In the genomic region with DNA sequence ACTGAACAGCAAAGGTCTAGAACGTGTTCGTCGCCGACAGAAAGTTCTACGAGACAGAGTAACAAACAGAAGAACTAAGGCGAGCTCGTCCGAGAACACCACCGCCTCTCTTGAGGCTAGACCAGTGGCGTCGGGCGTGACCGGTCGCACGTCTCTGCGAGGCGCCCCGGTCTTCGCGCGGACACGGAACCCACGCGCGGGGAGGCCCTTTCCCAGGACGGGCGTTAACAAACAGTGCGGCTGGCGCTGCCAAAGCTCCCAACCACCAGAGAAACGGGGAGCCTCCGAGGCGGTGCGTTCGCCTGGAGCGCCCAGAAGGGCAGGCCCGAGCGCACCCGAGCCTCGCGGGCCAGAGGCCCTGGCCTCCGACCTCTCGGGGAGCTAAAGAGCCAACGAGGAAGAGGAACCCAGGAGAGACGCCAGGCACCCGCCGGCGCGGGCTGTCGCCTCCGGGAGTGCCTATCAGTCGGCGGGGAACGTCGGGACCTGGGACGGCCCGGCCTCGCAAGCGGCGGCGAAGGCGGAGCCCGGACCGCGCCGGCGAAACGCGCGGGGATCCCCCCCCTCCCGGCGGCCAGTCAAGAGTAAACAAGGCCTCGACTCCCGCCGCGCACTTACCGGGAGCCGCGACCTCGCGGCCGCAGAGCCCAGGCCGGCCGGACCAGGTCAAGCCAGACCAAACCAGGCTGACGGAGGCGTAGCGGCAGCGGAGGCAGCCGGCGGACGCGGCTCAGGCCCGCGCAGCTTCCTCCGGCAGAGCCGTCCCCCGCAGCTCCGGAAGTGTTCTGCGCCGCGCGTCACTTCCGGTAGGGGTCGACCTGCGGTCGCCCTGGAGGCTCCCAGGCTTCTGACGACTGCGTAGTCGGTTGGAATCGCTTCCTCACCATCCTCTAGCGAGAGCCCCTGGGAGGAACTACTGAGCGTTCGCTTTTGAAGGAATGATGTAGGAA, we compare ENCODE assay signal across 8 mouse cellular contexts. TPM values are rescaled to one million over a fixed set of nuclear protein-coding genes. Genes with fewer than 3 reads are reported as not detected.
DNase-seq lines count a peak whose midpoint lies in the region; ATAC-seq and TF ChIP-seq lines count a peak whose summit lies in the region.

Arih2 (minus strand) TSS at position 776 of the 950 bp plus-strand sequence.

- H3K4me1 ChIP-seq in MEL (ENCODE audit: control insufficient read depth in 1 of 2, insufficient read depth in 2 of 2, low read length in 2 of 2): peaks cover 2 to 6% of the 10 kb centered on the region in 2 experiments; a peak in 2 of 4 replicates
- peaks cover 5% of the 10 kb centered on the region; the same call in 1 of the 2 replicates for H3K4me1 ChIP-seq in cerebellum, adult 2 months (ENCODE audit: control insufficient read depth, insufficient read depth, low read length)
- peaks cover 13% of the 10 kb centered on the region for H3K4me1 ChIP-seq in lung, embryonic 16.5 days (replicated peaks; ENCODE audit: control insufficient read depth, insufficient read depth, low read length)

- no peak for TF ChIP-seq RAD21 in MEL (IDR thresholded peaks at IDR 0.05; ENCODE audit: low read depth, low read length)

- H3K4me2 ChIP-seq in lung, embryonic 16.5 days (ENCODE audit: low read depth, low read length): peak within 1 kb of the TSS; percentile 81

- peak; percentile 96 for DNase-seq in MEL (ENCODE audit: low read depth, low spot score)
- peak; percentile 93 to 94 for DNase-seq in cerebellum, adult 2 months
- peak; percentile 93 for DNase-seq in forelimb bud, embryonic 11.5 days (ENCODE audit: low read depth, low spot score)
- peak; percentile 74 for DNase-seq in layer of hippocampus, adult 9-10 months (ENCODE audit: low spot score)
- peak; percentile 75 for DNase-seq in ovary, postnatal 10 days (ENCODE audit: low spot score)
- peak; percentile 80 to 89 for DNase-seq in thymus, postnatal 10 days (ENCODE audit: low spot score in 2 of 2)

- H3K27me3 ChIP-seq in MEL (ENCODE audit: control insufficient read depth in 1 of 2, insufficient read depth in 2 of 2, low read length in 2 of 2): no peaks in the 10 kb centered on the region
- H3K27me3 ChIP-seq in cerebellum, adult 2 months (ENCODE audit: control insufficient read depth, insufficient read depth, low read length): no peaks in the 10 kb centered on the region
- H3K27me3 ChIP-seq in lung, embryonic 16.5 days (ENCODE audit: control insufficient read depth, insufficient read depth, low read depth, low read length): no peaks in the 10 kb centered on the region

- H3K9me3 ChIP-seq in MEL (replicated peaks; ENCODE audit: insufficient read depth, low read length): no peaks in the 10 kb centered on the region
- no peaks in the 10 kb centered on the region for H3K9me3 ChIP-seq in lung, embryonic 16.5 days (ENCODE audit: control insufficient read depth, low read length)

- TF ChIP-seq POLR2A in MEL (IDR thresholded peaks at IDR 0.05; ENCODE audit: control insufficient read depth in 1 of 2, insufficient read depth in 1 of 2, low read depth in 1 of 2, low read length in 2 of 2, poor library complexity in 1 of 2): peak; percentile 69 to 96; a peak in 3 of 4 replicates
- peak; percentile 92 for TF ChIP-seq POLR2A in cerebellum, adult 2 months (IDR thresholded peaks at IDR 0.05; ENCODE audit: borderline replicate concordance, insufficient read depth, low read length)

- ATAC-seq in hematopoietic stem cell, adult 5-6 weeks (replicated peaks in 1 of 2; ENCODE audit: insufficient read depth in 1 of 2, low FRiP score in 2 of 2, low TSS enrichment in 1 of 2, low read depth in 1 of 2, poor library complexity in 2 of 2, severe bottlenecking in 2 of 2): peak; percentile 96 to 97
- peak; percentile 99 for ATAC-seq in lung, embryonic 16.5 days (ENCODE audit: low read depth)

- peak within 1 kb of the TSS; percentile 79 to 89 for H3K4me3 ChIP-seq in MEL (ENCODE audit: control insufficient read depth in 1 of 2, insufficient read depth in 1 of 2, low read depth in 2 of 2, low read length in 2 of 2)
- H3K4me3 ChIP-seq in cerebellum, adult 2 months (replicated peaks; ENCODE audit: insufficient read depth, low read depth, low read length): peak within 1 kb of the TSS; percentile 78
- peak within 1 kb of the TSS; percentile 71 for H3K4me3 ChIP-seq in lung, embryonic 16.5 days (ENCODE audit: low read length)

- TF ChIP-seq EP300 in MEL (IDR thresholded peaks at IDR 0.05; ENCODE audit: low read depth in 1 of 2, low read length in 2 of 2): peak in 1 of 2 experiments; percentile 16; a peak in 1 of 4 replicates

- WGBS in cerebellum, adult 2 months: under 1% methylated on average over 112 of the region's 112 CpGs
- under 1% methylated on average over 107 of the region's 112 CpGs for WGBS in lung, embryonic 16.5 days

- H3K79me2 ChIP-seq in MEL (ENCODE audit: control insufficient read depth, insufficient read depth, low read length, poor library complexity): peaks cover 38% of the 10 kb centered on the region

- H3K36me3 ChIP-seq in MEL (ENCODE audit: control insufficient read depth in 1 of 2, insufficient read depth in 2 of 2, low read length in 2 of 2): peaks cover 6 to 17% of the 10 kb centered on the region in 2 experiments; a peak in 3 of 4 replicates
- H3K36me3 ChIP-seq in lung, embryonic 16.5 days (ENCODE audit: control insufficient read depth, insufficient read depth, low read length): peaks cover 2% of the 10 kb centered on the region; the same call in 1 of the 2 replicates

- H3K9ac ChIP-seq in MEL (ENCODE audit: control insufficient read depth, low read depth, low read length, poor library complexity, severe bottlenecking): peak within 1 kb of the TSS; percentile 94
- H3K9ac ChIP-seq in lung, embryonic 16.5 days (ENCODE audit: low read length): peak within 1 kb of the TSS; percentile 86

- H3K27ac ChIP-seq in MEL (ENCODE audit: control insufficient read depth, low read depth, low read length): peak within 1 kb of the TSS; percentile 97
- peak within 1 kb of the TSS; percentile 72 for H3K27ac ChIP-seq in cerebellum, adult 2 months (ENCODE audit: insufficient read depth, low read length)
- H3K27ac ChIP-seq in lung, embryonic 16.5 days (ENCODE audit: low read length): peak within 1 kb of the TSS; percentile 56

- TF ChIP-seq CTCF in MEL (IDR thresholded peaks at IDR 0.05 in 2 of 3, conservative IDR thresholded peaks at IDR 0.05 in 1 of 3; ENCODE audit: control insufficient read depth in 1 of 3, insufficient read depth in 1 of 3, low read depth in 2 of 3, low read length in 3 of 3, poor library complexity in 1 of 3, severe bottlenecking in 1 of 3): no peak
- TF ChIP-seq CTCF in cerebellum, adult 2 months (IDR thresholded peaks at IDR 0.05; ENCODE audit: borderline replicate concordance, insufficient read depth, low read depth, low read length): no peak

TF ChIP-seq in MEL, 35 proteins besides CTCF, POLR2A, EP300 and RAD21 (continues in another document):
- TF ChIP-seq GABPA (IDR thresholded peaks at IDR 0.05; ENCODE audit: low read depth, low read length) (no peak), MEF2A (IDR thresholded peaks at IDR 0.05; ENCODE audit: extremely low read depth, insufficient replicate concordance, low read depth, low read length, poor library complexity, severe bottlenecking) (no peak), TAL1 (IDR thresholded peaks at IDR 0.05; ENCODE audit: low read length) (no peak), MAZ (IDR thresholded peaks at IDR 0.05; ENCODE audit: low read depth, low read length) (peak; percentile 84), TCF12 (IDR thresholded peaks at IDR 0.05; ENCODE audit: low read depth, low read length) (peak; percentile 49), ZMIZ1 (IDR thresholded peaks at IDR 0.05; ENCODE audit: low read depth, low read length) (peak; percentile 88; the same call in 1 of the 2 replicates), GATA1 (IDR thresholded peaks at IDR 0.05; ENCODE audit: low read depth, low read length) (no peak), MAFK (IDR thresholded peaks at IDR 0.05; ENCODE audit: borderline replicate concordance, low read depth, low read length) (no peak), ETS1 (IDR thresholded peaks at IDR 0.05; ENCODE audit: low read depth, low read length) (peak; percentile 60; the same call in 1 of the 2 replicates), CHD1 (IDR thresholded peaks at IDR 0.05; ENCODE audit: low read depth, low read length) (0 out of 2 replicates have a peak, but pooled peaks have one; percentile 48), ZC3H11A (IDR thresholded peaks at IDR 0.05; ENCODE audit: low read depth, low read length) (no peak), TBP (IDR thresholded peaks at IDR 0.05; ENCODE audit: low read depth, low read length) (peak; percentile 84), POLR2AphosphoS5 (IDR thresholded peaks at IDR 0.05; ENCODE audit: borderline replicate concordance, low read depth, low read length) (no peak; the same call in 1 of the 2 replicates), POLR2AphosphoS2 (IDR thresholded peaks at IDR 0.05; ENCODE audit: low read length) (peak; percentile 83; the same call in 1 of the 2 replicates), MXI1 (IDR thresholded peaks at IDR 0.05; ENCODE audit: low read depth, low read length) (peak; percentile 94; the same call in 1 of the 2 replicates), UBTF (IDR thresholded peaks at IDR 0.05; ENCODE audit: borderline replicate concordance, insufficient read depth, low read depth, low read length) (peak; percentile 44; the same call in 1 of the 2 replicates), SIN3A (IDR thresholded peaks at IDR 0.05; ENCODE audit: low read length) (peak; percentile 93), ELF1 (IDR thresholded peaks at IDR 0.05; ENCODE audit: low read depth, low read length) (peak; percentile 64), CHD2 (IDR thresholded peaks at IDR 0.05; ENCODE audit: low read length) (no peak), BHLHE40 (IDR thresholded peaks at IDR 0.05; ENCODE audit: borderline replicate concordance, low read depth, low read length) (no peak), NELFE (IDR thresholded peaks at IDR 0.05; ENCODE audit: low read depth, low read length) (peak; percentile 94), NRF1 (IDR thresholded peaks at IDR 0.05; ENCODE audit: insufficient read depth, low read depth, low read length, poor library complexity, severe bottlenecking) (peak; percentile 64), ZNF384 (IDR thresholded peaks at IDR 0.05; ENCODE audit: low read depth, low read length) (no peak), USF2 (IDR thresholded peaks at IDR 0.05; ENCODE audit: borderline replicate concordance in 1 of 2, insufficient read depth in 1 of 2, low read depth in 1 of 2, low read length in 2 of 2) (no peak), KAT2A (conservative IDR thresholded peaks at IDR 0.05; ENCODE audit: low read depth, low read length) (peak; percentile 70; the same call in 1 of the 2 replicates)

RNA-seq across cellular contexts. Expression of gene Arih2, which starts in this region (rescaled TPM):
- total RNA-seq in MEL (2012; rRNA removed): 55.8 and 59.6 TPM in 2 replicates
- polyA plus RNA-seq in MEL (2012; ENCODE audit: insufficient read depth in 1 of 2, insufficient read length in 2 of 2, low read depth in 1 of 2, low replicate concordance in 2 of 2, missing spikeins in 1 of 2): 10 to 100 TPM in 1 of 2 experiments, not detected in 1; 66.5 TPM
- polyA plus RNA-seq in cerebellum, adult 2 months (2012; rRNA removed): 53.7 and 54.2 TPM in 2 replicates
- 69.7 and 70.8 TPM in 2 replicates for total RNA-seq in hematopoietic stem cell, adult 5-6 weeks (2017)
- polyA plus RNA-seq in lung, embryonic 16.5 days (2015; fragmentation: Nextera tagmentation; extraction: Ambion mirVana): 44.3 and 46.7 TPM in 2 replicates

Comparison
In these comparisons a context has a peak if more than half of its experiments do, and no peak if none do; other contexts are left out.
1. Peak in every context shown above with its lines: DNase-seq, ATAC-seq, H3K4me3 ChIP-seq and H3K27ac ChIP-seq.